Comparison of ENCODE assay signal across 9 mouse cellular contexts in genomic region chr1:133452564-133453165, GRCm38 (mm10). TPM values are rescaled to one million over a fixed set of nuclear protein-coding genes. Genes with fewer than 3 reads are reported as not detected.
DNase-seq lines count a peak whose midpoint lies in the region; ATAC-seq lines count a peak whose summit lies in the region.
"Had no signal": no experiment of that assay in that cellular context is flagged by ENCODE, and none has a peak within 500 bp of the region (broad histone marks: within the 10 kb centered on the region; RNA-seq: fewer than 3 reads in every experiment).

No protein-coding gene starts in this region.

- H3K9ac ChIP-seq in heart, embryonic 15.5 days: no peak overlapping the region
- no peak overlapping the region for H3K9ac ChIP-seq in liver, embryonic 13.5 days

- H3K27ac ChIP-seq in heart, embryonic 15.5 days: peak overlapping the region; percentile 50
- peak overlapping the region; percentile 64 for H3K27ac ChIP-seq in liver, embryonic 13.5 days

- no peaks in the 10 kb centered on the region for H3K36me3 ChIP-seq in heart, embryonic 15.5 days
- H3K36me3 ChIP-seq in liver, embryonic 13.5 days: no peaks in the 10 kb centered on the region

- ATAC-seq in heart, embryonic 15.5 days (replicated peaks; ENCODE audit: insufficient number of reproducible peaks, insufficient read depth, low FRiP score, low read depth): no peak
- ATAC-seq in liver, embryonic 13.5 days (ENCODE audit: low read depth): peak; percentile 55

- H3K4me2 ChIP-seq in heart, embryonic 15.5 days: no peak overlapping the region
- no peak overlapping the region for H3K4me2 ChIP-seq in liver, embryonic 13.5 days

- DNase-seq in heart, adult 11 months: no peak
- peak; percentile 49 for DNase-seq in embryo, embryonic 9.5 days (ENCODE audit: extremely low spot score)
- peak; percentile 61 for DNase-seq in kidney, adult 18-20 months
- no peak for DNase-seq in liver, embryonic 13.5 days
- DNase-seq in right cerebral cortex, postnatal 25 days: no peak
- DNase-seq in frontal cortex, postnatal 25 days (ENCODE audit: low spot score in 2 of 2): no peak
- DNase-seq in thymus, postnatal 10 days (ENCODE audit: low spot score in 2 of 2): no peak
- DNase-seq: thymus, postnatal 25 days had no signal

- H3K27me3 ChIP-seq in heart, embryonic 15.5 days: no peaks in the 10 kb centered on the region
- H3K27me3 ChIP-seq in liver, embryonic 13.5 days: no peaks in the 10 kb centered on the region

- no peak overlapping the region for H3K4me3 ChIP-seq in heart, embryonic 15.5 days
- no peak overlapping the region for H3K4me3 ChIP-seq in liver, embryonic 13.5 days (replicated peaks)

- no peaks in the 10 kb centered on the region for H3K9me3 ChIP-seq in heart, embryonic 15.5 days (replicated peaks)
- H3K9me3 ChIP-seq in liver, embryonic 13.5 days (replicated peaks): no peaks in the 10 kb centered on the region

- H3K4me1 ChIP-seq in heart, embryonic 15.5 days (replicated peaks): peaks cover 12% of the 10 kb centered on the region
- peaks cover 24% of the 10 kb centered on the region for H3K4me1 ChIP-seq in liver, embryonic 13.5 days (replicated peaks)

- WGBS in heart, embryonic 15.5 days: 51% methylated on average over 10 of the region's 10 CpGs
- 50% methylated on average over 10 of the region's 10 CpGs for WGBS in liver, embryonic 13.5 days (ENCODE audit: insufficient replicate concordance)

RNA-seq across cellular contexts. Expression of gene Sox13, which starts 28.5 kb away (rescaled TPM):
- polyA plus RNA-seq in heart, embryonic 15.5 days (2015; fragmentation: Nextera tagmentation; extraction: Ambion mirVana): 4.5 and 6.2 TPM in 2 replicates
- polyA plus RNA-seq in liver, embryonic 13.5 days (2015; fragmentation: Nextera tagmentation; extraction: Ambion mirVana): 1.3 and 1.5 TPM in 2 replicates

Comparison
In these comparisons a context has a peak if more than half of its experiments do, and no peak if none do; other contexts are left out.
1. DNase-seq: peak in embryo, embryonic 9.5 days (single experiment) and kidney, adult 18-20 months (single experiment); none in heart, adult 11 months (single experiment), liver, embryonic 13.5 days (single experiment), right cerebral cortex, postnatal 25 days (single experiment), frontal cortex, postnatal 25 days (0 of 2) and thymus, postnatal 10 days (0 of 2).